Comparison of ENCODE assay signal across 8 mouse cellular contexts in genomic region chr16:87354748-87355147, GRCm38 (mm10). TPM values are rescaled to one million over a fixed set of nuclear protein-coding genes. Genes with fewer than 3 reads are reported as not detected.
DNase-seq lines count a peak whose midpoint lies in the region; ATAC-seq and TF ChIP-seq lines count a peak whose summit lies in the region.

No protein-coding gene starts in this region.

- H3K27ac ChIP-seq in heart, postnatal 0 days (ENCODE audit: low read depth), result peak overlapping the region; percentile 98
- peak overlapping the region; percentile 95; the same call in 1 of the 2 replicates for H3K27ac ChIP-seq in hindbrain, embryonic 14.5 days
- 0 out of 2 replicates have a peak overlapping the region, but pooled peaks have one; percentile 92 for H3K27ac ChIP-seq in midbrain, embryonic 13.5 days

- no peak for TF ChIP-seq EP300 in heart, postnatal 0 days (IDR thresholded peaks at IDR 0.05; ENCODE audit: low read depth)

- no peak overlapping the region for H3K9ac ChIP-seq in heart, postnatal 0 days (replicated peaks; ENCODE audit: low read depth, low read length)
- H3K9ac ChIP-seq in hindbrain, embryonic 14.5 days, result peak overlapping the region; percentile 83
- H3K9ac ChIP-seq in midbrain, embryonic 13.5 days (replicated peaks), result 0 out of 2 replicates have a peak overlapping the region, but pooled peaks have one; percentile 79

- 0 out of 2 replicates have a peak, but pooled peaks cover 4% of the 10 kb centered on the region for H3K4me1 ChIP-seq in heart, postnatal 0 days (ENCODE audit: control insufficient read depth, insufficient read depth)
- peaks cover 5% of the 10 kb centered on the region; the same call in 1 of the 2 replicates for H3K4me1 ChIP-seq in hindbrain, embryonic 14.5 days (replicated peaks; ENCODE audit: control insufficient read depth, insufficient read depth, low read length)
- H3K4me1 ChIP-seq in midbrain, embryonic 13.5 days (replicated peaks), result peaks cover 9% of the 10 kb centered on the region; the same call in 1 of the 2 replicates

- no peak for ATAC-seq in heart, postnatal 0 days (ENCODE audit: insufficient read depth, low read depth)
- ATAC-seq in hindbrain, embryonic 14.5 days (ENCODE audit: low FRiP score), result no peak
- no peak; the same call in 1 of the 2 replicates for ATAC-seq in midbrain, embryonic 13.5 days

- no peaks in the 10 kb centered on the region for H3K9me3 ChIP-seq in heart, postnatal 0 days (replicated peaks; ENCODE audit: control insufficient read depth, low read length)
- H3K9me3 ChIP-seq in hindbrain, embryonic 14.5 days (ENCODE audit: control insufficient read depth, low read length), result no peaks in the 10 kb centered on the region
- H3K9me3 ChIP-seq in midbrain, embryonic 13.5 days, result 0 out of 2 replicates have a peak, but pooled peaks cover 3% of the 10 kb centered on the region

- H3K27me3 ChIP-seq in heart, postnatal 0 days (ENCODE audit: control insufficient read depth, insufficient read depth, low read length), result no peaks in the 10 kb centered on the region
- no peaks in the 10 kb centered on the region for H3K27me3 ChIP-seq in hindbrain, embryonic 14.5 days (ENCODE audit: control insufficient read depth, insufficient read depth, low read length)
- 0 out of 2 replicates have a peak, but pooled peaks cover 4% of the 10 kb centered on the region for H3K27me3 ChIP-seq in midbrain, embryonic 13.5 days

- no peak for TF ChIP-seq CTCF in heart, postnatal 0 days (IDR thresholded peaks at IDR 0.05; ENCODE audit: low read depth)
- no peak for TF ChIP-seq CTCF in brain, embryonic 14.5 days (IDR thresholded peaks at IDR 0.05; ENCODE audit: borderline replicate concordance, extremely low read depth, insufficient read depth, insufficient read length)

- no peak for DNase-seq in heart, postnatal 0 days (ENCODE audit: low spot score)
- DNase-seq in heart, adult 11 months, result no peak
- peak; percentile 1 for DNase-seq in brain, embryonic 14.5 days (ENCODE audit: low read depth)
- no peak for DNase-seq in hindbrain, embryonic 14.5 days (ENCODE audit: low spot score)
- DNase-seq in urinary bladder, postnatal 25 days (ENCODE audit: low spot score), result no peak
- no peak for DNase-seq in lung, postnatal 36 days
- DNase-seq in layer of hippocampus, adult 18-20 months (ENCODE audit: low spot score in 2 of 2), result no peak

- H3K36me3 ChIP-seq in heart, postnatal 0 days (replicated peaks; ENCODE audit: control insufficient read depth, insufficient read depth, low read length), result peaks cover 31% of the 10 kb centered on the region
- H3K36me3 ChIP-seq in hindbrain, embryonic 14.5 days (replicated peaks; ENCODE audit: control insufficient read depth, insufficient read depth), result peaks cover 14% of the 10 kb centered on the region
- H3K36me3 ChIP-seq in midbrain, embryonic 13.5 days, result peaks cover 27% of the 10 kb centered on the region

- TF ChIP-seq POLR2A in brain, embryonic 14.5 days (IDR thresholded peaks at IDR 0.05; ENCODE audit: borderline replicate concordance, extremely low read depth, insufficient read depth, insufficient read length, poor library complexity, severe bottlenecking), result no peak

- H3K4me2 ChIP-seq in heart, postnatal 0 days (ENCODE audit: low read depth, low read length), result peak overlapping the region; percentile 52
- peak overlapping the region; percentile 67 for H3K4me2 ChIP-seq in hindbrain, embryonic 14.5 days (replicated peaks)
- H3K4me2 ChIP-seq in midbrain, embryonic 13.5 days (replicated peaks), result peak overlapping the region; percentile 55

- 79% methylated on average over 7 of the region's 7 CpGs for WGBS in heart, postnatal 0 days
- 80% methylated on average over 7 of the region's 7 CpGs for WGBS in hindbrain, embryonic 14.5 days
- WGBS in midbrain, embryonic 13.5 days, result 78% methylated on average over 7 of the region's 7 CpGs

- peak overlapping the region; percentile 78 for H3K4me3 ChIP-seq in heart, postnatal 0 days (ENCODE audit: low read depth, low read length)
- H3K4me3 ChIP-seq in hindbrain, embryonic 14.5 days (replicated peaks; ENCODE audit: low read length), result peak overlapping the region; percentile 70
- peak overlapping the region; percentile 75 for H3K4me3 ChIP-seq in midbrain, embryonic 13.5 days (replicated peaks)

RNA-seq across cellular contexts. Expression of gene N6amt1, which starts 0.8 kb away (rescaled TPM):
- total RNA-seq in heart, postnatal 0 days (2014; rRNA removed; ENCODE audit: low replicate concordance), result 13.9 and 20.9 TPM in 2 replicates
- 33.9 and 40.4 TPM in 2 replicates for polyA plus RNA-seq in heart, postnatal 0 days (2015; fragmentation: Nextera tagmentation; extraction: Ambion mirVana)
- polyA plus RNA-seq in brain, embryonic 14.5 days (2012; rRNA removed), result 15.8 and 17.7 TPM in 2 replicates
- polyA plus RNA-seq in hindbrain, embryonic 14.5 days (2014; fragmentation: Nextera tagmentation; extraction: Ambion mirVana), result 17.6 and 21.0 TPM in 2 replicates
- 20.4 and 21.5 TPM in 2 replicates for polyA plus RNA-seq in midbrain, embryonic 13.5 days (2015; fragmentation: Nextera tagmentation; extraction: Ambion mirVana)
- 10 to 100 TPM; 17.2 to 20.3 TPM for total RNA-seq in layer of hippocampus, adult 18-20 months (2021)
